Mouse (Mus musculus) ES-Bruce4 (cell line): ENCODE data around the gene Vopp1.

Experiments used
- EP300 ChIP-seq: IDR thresholded peaks from 2 replicates; pipeline ENCODE4 v1.6.1; 2011; ENCODE audit warnings: low read depth, low read length; ENCODE audit not compliant: insufficient read depth
- POLR2A ChIP-seq: IDR thresholded peaks from one replicate; pipeline ENCODE4 v1.8.1; 2011; ENCODE audit warnings: low read length; ENCODE audit not compliant: insufficient read depth

DNA sequence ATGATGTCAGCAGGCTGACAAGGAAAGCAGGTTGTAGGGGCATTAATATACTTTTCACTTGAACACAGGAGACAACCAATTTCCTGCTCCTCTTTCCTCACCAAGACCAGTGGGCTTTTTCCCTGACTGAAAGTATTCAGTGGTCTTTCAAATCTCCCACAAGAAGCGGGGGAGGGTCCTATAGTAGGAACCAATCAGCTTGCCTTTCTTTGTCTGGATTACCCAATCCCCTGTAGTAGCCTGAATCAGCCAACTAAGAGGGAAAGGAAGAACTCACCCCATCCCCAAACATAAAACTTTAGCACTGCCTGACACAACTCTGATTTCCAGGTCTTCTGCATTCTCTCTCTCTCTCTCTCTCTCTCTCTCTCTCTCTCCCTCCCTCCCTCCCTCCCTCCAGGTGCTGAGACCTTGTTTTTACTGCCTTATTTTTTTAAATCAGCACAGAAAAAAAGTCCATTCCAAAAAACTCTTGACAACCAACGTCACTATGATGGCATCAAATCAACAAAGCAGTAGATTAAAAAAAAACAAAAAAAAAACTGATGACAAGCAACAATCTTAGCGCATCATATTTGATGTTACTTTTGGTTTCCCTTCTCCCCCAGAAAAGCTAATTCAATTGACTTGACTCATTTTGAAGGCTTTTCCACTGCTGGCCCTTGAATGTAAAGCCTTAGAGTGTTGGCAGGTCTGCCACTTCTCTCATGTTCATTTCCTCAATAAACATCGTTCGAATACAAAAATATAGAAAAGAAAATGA, 2.1 kb downstream of the Vopp1 start:
- TF ChIP-seq POLR2A (no peak), EP300 (no peak)
